Comparison of ENCODE assay signal across 10 mouse cellular contexts in genomic region chr7:34226086-34226485, GRCm38 (mm10). TPM values are rescaled to one million over a fixed set of nuclear protein-coding genes. Genes with fewer than 3 reads are reported as not detected.
DNase-seq lines count a peak whose midpoint lies in the region; ATAC-seq and TF ChIP-seq lines count a peak whose summit lies in the region.
"Had no signal": no experiment of that assay in that cellular context is flagged by ENCODE, and none has a peak within 500 bp of the region (broad histone marks: within the 10 kb centered on the region; RNA-seq: fewer than 3 reads in every experiment).

No protein-coding gene starts in this region.

- no peak overlapping the region for H3K9ac ChIP-seq in heart, postnatal 0 days (replicated peaks; ENCODE audit: low read depth, low read length)
- no peak overlapping the region; the same call in 1 of the 2 replicates for H3K9ac ChIP-seq in liver, adult 2 months (ENCODE audit: low read depth, low read length)

- 23% methylated on average over 8 of the region's 8 CpGs for WGBS in heart, postnatal 0 days
- WGBS in liver, adult 2 months: 16% methylated on average over 8 of the region's 8 CpGs

- TF ChIP-seq POLR2A in liver, adult 2 months (IDR thresholded peaks at IDR 0.05; ENCODE audit: extremely low read depth, insufficient read depth, low read length): no peak

- peak overlapping the region; percentile 18; the same call in 1 of the 2 replicates for H3K27ac ChIP-seq in heart, postnatal 0 days (ENCODE audit: low read depth)
- peak overlapping the region; percentile 27; the same call in 1 of the 2 replicates for H3K27ac ChIP-seq in liver, adult 2 months (replicated peaks; ENCODE audit: insufficient read depth, low read depth, low read length)

- H3K9me3 ChIP-seq in heart, postnatal 0 days (replicated peaks; ENCODE audit: control insufficient read depth, low read length): no peaks in the 10 kb centered on the region
- H3K9me3 ChIP-seq in G1E (replicated peaks): no peaks in the 10 kb centered on the region

- no peak for ATAC-seq in heart, postnatal 0 days (ENCODE audit: insufficient read depth, low read depth)
- ATAC-seq in G1E (ENCODE audit: extremely low read depth, insufficient number of reproducible peaks, low FRiP score, poor library complexity, severe bottlenecking): no peak
- no peak for ATAC-seq in inflammation-experienced regulatory T-cells, adult 6 months
- ATAC-seq in CD4-positive, CD25-positive, alpha-beta regulatory T cell, adult 4 months: no peak
- ATAC-seq: Patski had no signal

- H3K4me3 ChIP-seq in heart, postnatal 0 days (ENCODE audit: low read depth, low read length): no peak overlapping the region
- peak overlapping the region; percentile 88 for H3K4me3 ChIP-seq in G1E (ENCODE audit: low read depth, low read length)
- no peak overlapping the region for H3K4me3 ChIP-seq in liver, adult 2 months (ENCODE audit: insufficient read depth, low read depth, low read length)

- peak; percentile 7 for DNase-seq in heart, postnatal 0 days (ENCODE audit: low spot score)
- no peak for DNase-seq in heart, adult 9 months (ENCODE audit: low spot score in 2 of 2)
- no peak for DNase-seq in G1E (ENCODE audit: low spot score)
- DNase-seq in brain, adult 2 months (ENCODE audit: low read depth, low spot score): peak; percentile 81
- peak; percentile 88 for DNase-seq in liver, adult 2 months (ENCODE audit: extremely low read depth, low read depth, low spot score)
- DNase-seq: lung, postnatal 4 days had no signal

- TF ChIP-seq EP300 in heart, postnatal 0 days (IDR thresholded peaks at IDR 0.05; ENCODE audit: low read depth): no peak

- H3K27me3 ChIP-seq in heart, postnatal 0 days (ENCODE audit: control insufficient read depth, insufficient read depth, low read length): no peaks in the 10 kb centered on the region
- no peaks in the 10 kb centered on the region for H3K27me3 ChIP-seq in G1E (ENCODE audit: insufficient read depth, low read length)
- H3K27me3 ChIP-seq in liver, adult 2 months (ENCODE audit: control insufficient read depth, insufficient read depth, low read length): no peaks in the 10 kb centered on the region
- H3K27me3 ChIP-seq: Patski had no signal

- H3K4me2 ChIP-seq in heart, postnatal 0 days (ENCODE audit: low read depth, low read length): peak overlapping the region; percentile 83

- H3K79me2 ChIP-seq in liver, adult 2 months (ENCODE audit: control insufficient read depth, insufficient read depth, low read length): peaks cover 12% of the 10 kb centered on the region; the same call in 1 of the 2 replicates

- peaks cover 29% of the 10 kb centered on the region for H3K4me1 ChIP-seq in heart, postnatal 0 days (ENCODE audit: control insufficient read depth, insufficient read depth)
- H3K4me1 ChIP-seq in G1E (ENCODE audit: insufficient read depth, low read depth, low read length): peaks cover 80% of the 10 kb centered on the region
- H3K4me1 ChIP-seq in liver, adult 2 months (ENCODE audit: control insufficient read depth, insufficient read depth, low read length): peaks cover 37% of the 10 kb centered on the region

- TF ChIP-seq CTCF in heart, postnatal 0 days (IDR thresholded peaks at IDR 0.05; ENCODE audit: low read depth): no peak
- TF ChIP-seq CTCF in G1E (IDR thresholded peaks at IDR 0.05; ENCODE audit: low read depth, low read length): no peak
- no peak for TF ChIP-seq CTCF in liver, adult 2 months (IDR thresholded peaks at IDR 0.05; ENCODE audit: low read depth, low read length)

- peaks cover 68% of the 10 kb centered on the region for H3K36me3 ChIP-seq in heart, postnatal 0 days (replicated peaks; ENCODE audit: control insufficient read depth, insufficient read depth, low read length)
- H3K36me3 ChIP-seq in G1E (replicated peaks): peaks cover 85% of the 10 kb centered on the region
- H3K36me3 ChIP-seq in liver, adult 2 months (ENCODE audit: control insufficient read depth, insufficient read depth, low read length): peaks cover 13% of the 10 kb centered on the region

RNA-seq across cellular contexts. Expression of gene Gpi1, which starts 4.0 kb away (rescaled TPM):
- 645 and 692 TPM in 2 replicates for total RNA-seq in heart, postnatal 0 days (2014; rRNA removed; ENCODE audit: low replicate concordance)
- 587 and 618 TPM in 2 replicates for polyA plus RNA-seq in heart, postnatal 0 days (2015; fragmentation: Nextera tagmentation; extraction: Ambion mirVana)
- total RNA-seq in G1E (2014; fragmentation: Nextera tagmentation) (522 and 617 TPM in 2 replicates), G1E (2017) (590 and 664 TPM in 2 replicates)
- 3,102 and 4,494 TPM in 2 replicates for polyA plus RNA-seq in G1E (2012)
- total RNA-seq in liver, adult 2 months (2014; rRNA removed): 61.8 and 74.2 TPM in 2 replicates
- polyA plus RNA-seq in liver, adult 2 months (2012; rRNA removed): 100 and 127 TPM in 2 replicates
- 100 to 1,000 TPM; 350 to 461 (median 355) TPM for polyA plus RNA-seq in inflammation-experienced regulatory T-cells, adult 6 months (2017; shearing (Covaris generic))
- 100 to 1,000 TPM; 458 to 463 TPM for polyA plus RNA-seq in CD4-positive, CD25-positive, alpha-beta regulatory T cell, adult 4 months (2017; shearing (Covaris generic))

RNA-seq across cellular contexts. Expression of gene Gm6096, which starts 24.8 kb away (rescaled TPM):
- total RNA-seq in heart, postnatal 0 days (2014; rRNA removed; ENCODE audit: low replicate concordance): not detected in 2 replicates
- polyA plus RNA-seq in heart, postnatal 0 days (2015; fragmentation: Nextera tagmentation; extraction: Ambion mirVana): 0.32 TPM in 1 of 2 replicates, not detected in the other
- total RNA-seq in G1E (2014; fragmentation: Nextera tagmentation) (not detected in 2 replicates), G1E (2017) (not detected in 2 replicates)
- not detected in 2 replicates for polyA plus RNA-seq in G1E (2012)
- not detected in 2 replicates for total RNA-seq in liver, adult 2 months (2014; rRNA removed)
- polyA plus RNA-seq in liver, adult 2 months (2012; rRNA removed): not detected in 2 replicates
- not detected for polyA plus RNA-seq in inflammation-experienced regulatory T-cells, adult 6 months (2017; shearing (Covaris generic))
- 1 to 10 TPM in 1 of 2 experiments, not detected in 1; 1.6 TPM for polyA plus RNA-seq in CD4-positive, CD25-positive, alpha-beta regulatory T cell, adult 4 months (2017; shearing (Covaris generic))
- polyA plus RNA-seq: urinary bladder, adult 2 months had no signal

RNA-seq across cellular contexts. Expression of gene Pdcd2l, which starts 29.6 kb away (rescaled TPM):
- 32.5 and 41.9 TPM in 2 replicates for total RNA-seq in heart, postnatal 0 days (2014; rRNA removed; ENCODE audit: low replicate concordance)
- polyA plus RNA-seq in heart, postnatal 0 days (2015; fragmentation: Nextera tagmentation; extraction: Ambion mirVana): 41.7 and 44.0 TPM in 2 replicates
- total RNA-seq in G1E (2014; fragmentation: Nextera tagmentation): 36.6 and 38.6 TPM in 2 replicates
- 48.3 and 49.8 TPM in 2 replicates for total RNA-seq in G1E (2017)
- polyA plus RNA-seq in G1E (2012): 6.9 and 8.0 TPM in 2 replicates
- 15.5 and 15.9 TPM in 2 replicates for total RNA-seq in liver, adult 2 months (2014; rRNA removed)
- polyA plus RNA-seq in liver, adult 2 months (2012; rRNA removed): 16.0 and 18.5 TPM in 2 replicates
- 10 to 100 TPM; 26.1 to 31.0 (median 28.5) TPM for polyA plus RNA-seq in inflammation-experienced regulatory T-cells, adult 6 months (2017; shearing (Covaris generic))
- 10 to 100 TPM; 27.0 to 30.8 TPM for polyA plus RNA-seq in CD4-positive, CD25-positive, alpha-beta regulatory T cell, adult 4 months (2017; shearing (Covaris generic))

RNA-seq across cellular contexts. Expression of gene Uba2, which starts 56.7 kb away (rescaled TPM):
- total RNA-seq in heart, postnatal 0 days (2014; rRNA removed; ENCODE audit: low replicate concordance): 54.8 and 57.3 TPM in 2 replicates
- polyA plus RNA-seq in heart, postnatal 0 days (2015; fragmentation: Nextera tagmentation; extraction: Ambion mirVana): 55.7 and 59.3 TPM in 2 replicates
- total RNA-seq in G1E (2014; fragmentation: Nextera tagmentation): 251 and 253 TPM in 2 replicates
- total RNA-seq in G1E (2017): 334 TPM in 2 replicates
- 57.5 and 69.1 TPM in 2 replicates for polyA plus RNA-seq in G1E (2012)
- 31.8 and 33.6 TPM in 2 replicates for total RNA-seq in liver, adult 2 months (2014; rRNA removed)
- 13.6 and 16.9 TPM in 2 replicates for polyA plus RNA-seq in liver, adult 2 months (2012; rRNA removed)
- 10 to 100 TPM; 74.4 to 98.1 (median 87.7) TPM for polyA plus RNA-seq in inflammation-experienced regulatory T-cells, adult 6 months (2017; shearing (Covaris generic))
- 10 to 100 TPM; 79.0 to 92.8 TPM for polyA plus RNA-seq in CD4-positive, CD25-positive, alpha-beta regulatory T cell, adult 4 months (2017; shearing (Covaris generic))

Comparison
In these comparisons a context has a peak if more than half of its experiments do, and no peak if none do; other contexts are left out.
1. DNase-seq: peak in heart, postnatal 0 days (single experiment), brain, adult 2 months (single experiment) and liver, adult 2 months (single experiment); none in heart, adult 9 months (0 of 2) and G1E (single experiment).